Mouse (Mus musculus): ENCODE measurements around the gene Pcnt. TPM values are rescaled to one million over a fixed set of nuclear protein-coding genes. Genes with fewer than 3 reads are reported as not detected.

Pcnt gene
- polyA plus RNA-seq, 1 experiment from 2014 or later: 19.7 TPM

DNA sequence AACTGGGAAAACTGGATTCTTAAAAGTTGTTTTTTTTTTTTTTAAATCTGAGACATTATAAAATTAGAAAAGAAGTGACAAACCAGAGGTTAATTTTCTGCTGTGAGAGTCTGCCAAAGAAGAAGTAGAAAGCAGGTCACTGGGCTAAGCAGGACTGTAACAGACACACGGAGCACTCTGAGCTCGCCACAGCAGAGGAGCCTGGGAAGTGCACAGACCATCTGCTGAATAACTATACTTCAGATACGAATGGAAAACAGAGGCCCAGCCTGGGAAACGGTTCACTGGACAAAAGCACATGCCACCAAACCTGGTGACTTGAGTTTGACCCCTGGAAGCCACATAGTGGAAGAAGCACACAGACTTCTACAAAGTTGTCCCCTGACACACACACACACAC, 108.2 kb downstream of the Pcnt start:
- DNase-seq (ENCODE audit: low spot score): no peak
- Histone ChIP-seq H3K27ac (replicated peaks) (no peak overlapping the region), H3K36me3 (no peaks in the 10 kb centered on the region), H3K4me1 (peaks cover 11% of the 10 kb centered on the region), H3K9me3 (replicated peaks) (no peaks in the 10 kb centered on the region), H3K4me3 (no peak overlapping the region), H3K27me3 (ENCODE audit: low read depth, poor library complexity, severe bottlenecking) (no peaks in the 10 kb centered on the region)
- WGBS: 70% methylated on average over 4 of the region's 4 CpGs

DNA sequence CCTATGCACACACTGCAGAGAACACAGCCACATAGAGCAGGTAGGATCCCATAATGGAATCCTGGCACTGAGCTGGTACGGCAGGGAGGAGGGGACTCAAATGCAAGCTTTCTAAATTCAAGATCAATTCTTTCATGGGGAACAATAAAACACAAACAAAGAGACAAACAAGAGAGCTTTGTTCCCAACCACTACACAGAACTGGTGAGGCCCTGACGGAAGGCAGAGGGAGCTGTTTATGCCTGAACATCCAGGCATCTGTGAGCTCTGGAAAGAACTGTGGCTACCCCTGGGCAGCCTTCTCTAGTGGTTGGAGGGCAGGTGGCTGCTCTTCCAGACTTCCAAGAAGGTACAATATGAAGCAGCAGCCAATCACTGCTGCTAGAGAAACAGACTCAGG, 110.5 kb downstream of the Pcnt start:
- no peaks in the 10 kb centered on the region for H3K36me3 ChIP-seq
- H3K4me3 ChIP-seq: no peak overlapping the region
- no peak for DNase-seq (ENCODE audit: low spot score)
- 65% methylated on average over 2 of the region's 2 CpGs for WGBS
- no peak overlapping the region; the same call in 1 of the 2 replicates for H3K27ac ChIP-seq (replicated peaks)
- H3K9me3 ChIP-seq (replicated peaks): no peaks in the 10 kb centered on the region
- no peaks in the 10 kb centered on the region for H3K27me3 ChIP-seq (ENCODE audit: low read depth, poor library complexity, severe bottlenecking)
- H3K4me1 ChIP-seq: peaks cover 11% of the 10 kb centered on the region

DNA sequence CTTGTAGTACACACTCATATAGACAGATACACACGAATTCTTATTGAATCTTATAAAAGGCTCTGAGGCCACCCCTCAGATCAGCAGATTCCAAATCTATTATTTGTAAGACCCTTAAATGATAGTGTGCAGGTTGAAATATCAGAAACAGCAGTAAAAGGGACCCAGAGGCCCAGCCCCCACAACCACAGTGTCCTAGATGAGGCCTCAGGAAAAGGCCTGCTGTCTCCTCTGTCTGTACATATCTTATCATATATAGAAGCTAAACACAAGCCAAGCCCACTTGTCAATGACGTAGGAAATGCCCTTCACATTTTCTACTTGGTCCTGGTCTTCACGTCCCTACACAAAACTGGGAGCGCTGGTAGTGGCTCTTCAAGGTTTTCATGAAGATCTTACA, 113.5 kb downstream of the Pcnt start:
- no peak overlapping the region for H3K27ac ChIP-seq (replicated peaks)
- H3K27me3 ChIP-seq (ENCODE audit: low read depth, poor library complexity, severe bottlenecking): no peaks in the 10 kb centered on the region
- no peaks in the 10 kb centered on the region for H3K9me3 ChIP-seq (replicated peaks)
- no peak overlapping the region for H3K4me3 ChIP-seq
- H3K36me3 ChIP-seq: no peaks in the 10 kb centered on the region
- peaks cover 6% of the 10 kb centered on the region for H3K4me1 ChIP-seq
- no peak for DNase-seq (ENCODE audit: low spot score)
- 89% methylated on average over 4 of the region's 4 CpGs for WGBS

DNA sequence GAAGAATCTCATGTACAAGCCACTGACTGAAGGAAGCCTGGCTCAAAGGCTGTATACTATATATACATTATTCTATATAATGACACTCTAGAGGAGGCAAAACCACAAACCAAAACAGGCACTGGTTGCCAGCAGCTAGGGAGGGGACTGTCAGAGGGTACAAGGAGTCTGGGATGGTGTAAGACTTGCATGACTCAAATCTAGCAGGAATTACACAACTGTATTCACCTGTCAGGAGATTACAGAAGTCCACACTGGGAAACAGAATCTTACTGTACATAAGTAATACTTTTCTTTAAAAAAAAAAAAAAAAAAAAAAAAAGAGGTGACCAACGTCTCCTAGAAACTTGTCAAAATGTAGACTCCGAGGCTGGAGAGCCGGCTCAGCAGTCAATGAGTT, 114.0 kb downstream of the Pcnt start:
- no peak overlapping the region for H3K4me3 ChIP-seq
- no peak for DNase-seq (ENCODE audit: low spot score)
- no peaks in the 10 kb centered on the region for H3K27me3 ChIP-seq (ENCODE audit: low read depth, poor library complexity, severe bottlenecking)
- H3K9me3 ChIP-seq (replicated peaks): no peaks in the 10 kb centered on the region
- H3K27ac ChIP-seq (replicated peaks): no peak overlapping the region
- no peaks in the 10 kb centered on the region for H3K36me3 ChIP-seq
- H3K4me1 ChIP-seq: peaks cover 6% of the 10 kb centered on the region
- WGBS: 93% methylated on average over 3 of the region's 3 CpGs

DNA sequence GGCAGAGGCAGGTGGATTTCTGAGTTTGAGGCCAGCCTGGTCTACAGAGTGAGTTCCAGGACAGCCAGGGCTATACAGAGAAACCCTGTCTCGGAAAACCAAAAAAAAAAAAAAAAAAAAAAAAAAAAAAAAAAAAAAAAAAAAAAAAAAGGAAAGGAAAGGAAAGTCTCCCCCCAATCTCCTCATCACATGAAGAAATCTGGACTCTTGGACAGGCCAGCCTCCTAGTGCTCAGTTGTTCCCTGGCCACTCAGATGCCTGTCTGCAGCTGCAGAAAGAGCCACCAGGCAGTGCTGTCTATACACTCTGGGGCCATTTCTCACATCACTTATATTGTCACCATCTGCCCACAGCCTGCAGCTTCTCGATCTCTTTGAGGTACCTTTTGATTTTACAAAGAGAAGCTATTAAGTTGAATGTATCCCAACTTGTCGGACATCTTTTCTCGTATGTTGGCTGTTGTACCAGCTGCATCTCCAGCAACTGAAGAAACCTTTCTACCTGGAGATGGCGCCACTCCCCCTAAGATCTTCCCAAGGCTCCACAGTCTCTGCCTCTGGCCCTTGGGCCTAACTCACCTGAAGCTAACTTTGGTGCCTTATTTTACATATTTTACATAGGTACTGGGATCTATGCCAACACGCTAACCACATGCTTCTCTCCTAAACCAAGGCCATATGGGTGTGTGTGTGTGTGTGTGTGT, 116.1 kb downstream of the Pcnt start:
- 73% methylated on average over 6 of the region's 6 CpGs for WGBS
- Histone ChIP-seq H3K4me3 (no peak overlapping the region), H3K4me1 (no peaks in the 10 kb centered on the region), H3K27ac (replicated peaks) (no peak overlapping the region), H3K9me3 (replicated peaks) (no peaks in the 10 kb centered on the region), H3K36me3 (no peaks in the 10 kb centered on the region), H3K27me3 (ENCODE audit: low read depth, poor library complexity, severe bottlenecking) (no peaks in the 10 kb centered on the region)
- no peak for DNase-seq (ENCODE audit: low spot score)

DNA sequence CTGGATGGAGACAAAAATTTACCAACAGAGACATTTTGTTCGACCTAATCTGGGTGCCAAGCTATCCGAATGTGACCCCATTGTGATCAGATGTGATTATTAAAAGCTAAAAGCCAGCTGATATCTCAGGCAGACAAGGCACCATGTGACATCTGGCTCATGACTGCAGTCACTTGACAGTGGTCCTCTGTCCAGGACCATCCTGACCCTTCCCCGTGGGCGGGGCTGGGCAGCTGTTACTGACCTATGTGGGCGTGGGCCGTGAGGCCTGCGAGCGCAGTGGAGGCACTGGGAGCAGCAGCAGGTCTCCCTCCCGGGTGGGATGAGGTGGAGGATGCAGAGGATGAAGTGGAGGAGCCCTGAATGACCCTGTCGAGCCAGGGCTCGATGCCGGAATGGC, 125.0 kb downstream of the Pcnt start:
- no peak for DNase-seq (ENCODE audit: low spot score)

DNA sequence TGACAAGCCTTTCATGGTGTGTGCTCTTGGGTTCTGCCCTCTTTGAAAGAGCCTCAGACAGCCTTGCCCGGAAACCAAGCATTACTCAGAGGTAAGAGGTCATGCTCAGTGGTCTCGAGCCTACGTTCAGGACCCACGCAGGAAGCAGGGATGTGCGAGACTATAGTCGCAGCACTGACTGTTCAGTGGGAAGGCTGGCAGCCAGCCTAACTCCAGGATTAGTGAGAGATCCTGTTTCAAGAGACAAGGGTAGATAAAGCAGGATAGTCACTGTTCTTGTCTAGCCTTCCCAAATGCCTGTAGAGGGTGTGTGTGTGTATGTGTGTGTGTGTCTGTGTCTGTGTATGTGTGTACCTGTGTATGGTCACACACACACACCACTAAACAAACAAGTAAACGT, 126.4 kb downstream of the Pcnt start:
- no peak for DNase-seq (ENCODE audit: low spot score)
- Histone ChIP-seq H3K4me3 (no peak overlapping the region), H3K4me1 (no peaks in the 10 kb centered on the region), H3K9me3 (replicated peaks) (no peaks in the 10 kb centered on the region), H3K36me3 (peaks cover 52% of the 10 kb centered on the region), H3K27me3 (ENCODE audit: low read depth, poor library complexity, severe bottlenecking) (no peaks in the 10 kb centered on the region), H3K27ac (replicated peaks) (no peak overlapping the region)
- 86% methylated on average over 7 of the region's 7 CpGs for WGBS

More for the DNA sequence above, 125.0 kb downstream of the Pcnt start:
- no peaks in the 10 kb centered on the region for H3K4me1 ChIP-seq
- 91% methylated on average over 12 of the region's 12 CpGs for WGBS
- no peaks in the 10 kb centered on the region for H3K27me3 ChIP-seq (ENCODE audit: low read depth, poor library complexity, severe bottlenecking)
- no peaks in the 10 kb centered on the region for H3K9me3 ChIP-seq (replicated peaks)
- peaks cover 44% of the 10 kb centered on the region for H3K36me3 ChIP-seq
- H3K4me3 ChIP-seq: no peak overlapping the region
- no peak overlapping the region for H3K27ac ChIP-seq (replicated peaks)

DNA sequence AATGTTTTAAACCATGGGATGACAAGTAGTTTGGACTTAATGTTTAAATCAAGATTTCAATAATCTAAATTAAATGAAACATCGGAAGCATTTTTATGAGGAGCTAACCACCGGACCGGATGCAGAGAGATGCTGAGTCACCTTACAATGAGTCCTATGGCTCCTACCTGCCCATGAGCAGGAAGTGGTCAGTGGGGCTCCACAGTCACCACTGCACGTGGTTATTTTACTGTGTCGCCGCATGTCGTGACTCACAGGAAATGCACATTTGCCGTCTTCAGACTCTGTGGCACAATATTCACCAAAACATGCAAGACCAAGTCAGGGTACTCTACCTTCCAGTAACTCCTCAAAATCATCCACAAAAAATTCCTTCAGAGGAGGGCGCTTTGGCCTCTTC, 135.8 kb downstream of the Pcnt start:
- no peaks in the 10 kb centered on the region for H3K9me3 ChIP-seq (replicated peaks)
- H3K27me3 ChIP-seq (ENCODE audit: low read depth, poor library complexity, severe bottlenecking): no peaks in the 10 kb centered on the region
- H3K4me3 ChIP-seq: no peak overlapping the region
- H3K36me3 ChIP-seq: peaks cover 47% of the 10 kb centered on the region
- no peak for DNase-seq (ENCODE audit: low spot score)
- 0 out of 2 replicates have a peak, but pooled peaks cover 2% of the 10 kb centered on the region for H3K4me1 ChIP-seq
- WGBS: 93% methylated on average over 9 of the region's 9 CpGs
- no peak overlapping the region for H3K27ac ChIP-seq (replicated peaks)

Other genes starting within 250 kb of the Pcnt start
- gene Prmt2, start 204.9 kb downstream of the Pcnt start, polyA plus RNA-seq (2016; fragmentation: Nextera tagmentation; extraction: Ambion mirVana): 72.6 and 94.9 TPM in 2 replicates
- gene S100b, start 188.9 kb downstream of the Pcnt start, polyA plus RNA-seq (2016; fragmentation: Nextera tagmentation; extraction: Ambion mirVana): not detected in 2 replicates
- 5.6 and 6.4 TPM in 2 replicates for gene Dip2a, start 97.5 kb downstream of the Pcnt start, polyA plus RNA-seq (2016; fragmentation: Nextera tagmentation; extraction: Ambion mirVana)
- not detected in 2 replicates for gene AC141477.1, start 2.3 kb downstream of the Pcnt start, polyA plus RNA-seq (2016; fragmentation: Nextera tagmentation; extraction: Ambion mirVana)
- not detected in 2 replicates for gene 2610028H24Rik, start 6.3 kb upstream of the Pcnt start, polyA plus RNA-seq (2016; fragmentation: Nextera tagmentation; extraction: Ambion mirVana)
- gene Mcm3ap, start 26.1 kb upstream of the Pcnt start, polyA plus RNA-seq (2016; fragmentation: Nextera tagmentation; extraction: Ambion mirVana): 70.1 and 80.0 TPM in 2 replicates
- gene Ybey, start 26.3 kb upstream of the Pcnt start, polyA plus RNA-seq (2016; fragmentation: Nextera tagmentation; extraction: Ambion mirVana): 10.1 and 11.1 TPM in 2 replicates
- 56.7 and 72.4 TPM in 2 replicates for gene Lss, start 88.8 kb upstream of the Pcnt start, polyA plus RNA-seq (2016; fragmentation: Nextera tagmentation; extraction: Ambion mirVana)
- gene Spatc1l, start 119.5 kb upstream of the Pcnt start, polyA plus RNA-seq (2016; fragmentation: Nextera tagmentation; extraction: Ambion mirVana): 0.12 TPM in 1 of 2 replicates, not detected in the other
- 0.04 TPM in 1 of 2 replicates, not detected in the other for gene Ftcd, start 132.9 kb upstream of the Pcnt start, polyA plus RNA-seq (2016; fragmentation: Nextera tagmentation; extraction: Ambion mirVana)
- 8.6 and 13.8 TPM in 2 replicates for gene Col6a2, start 180.8 kb upstream of the Pcnt start, polyA plus RNA-seq (2016; fragmentation: Nextera tagmentation; extraction: Ambion mirVana)